Mouse (Mus musculus) liver, embryonic 12.5 days (tissue): Measurements from ENCODE around the gene Zfyve21. TPM values are rescaled to one million over a fixed set of nuclear protein-coding genes. Genes with fewer than 3 reads are reported as not detected.
A peak's percentile ranks its signal among the peaks of the same experiment; 100 is the strongest.

Experiments
- ATAC-seq: fragments of 200-750 bp; cut with Nextera tagmentation; 2 replicates; pipeline ENCODE4 v1.8.0; 2017; ENCODE audit warnings: moderate number of reproducible peaks, mild to moderate bottlenecking, moderate library complexity
- H3K27ac ChIP-seq: fragments of 300-500 bp; sonication (generic); 2 replicates; pipeline ENCODE4 v1.5.1; 2016; ENCODE audit warnings: mild to moderate bottlenecking
- H3K27me3 ChIP-seq: fragments of 300-500 bp; sonication (generic); replicated peaks from 2 replicates; pipeline ENCODE4 v1.6.1; 2016; ENCODE audit warnings: mild to moderate bottlenecking, moderate library complexity
- H3K36me3 ChIP-seq: fragments of 300-500 bp; sonication (generic); 2 replicates; pipeline ENCODE4 v1.6.1; 2016; ENCODE audit warnings: mild to moderate bottlenecking, moderate library complexity
- H3K4me1 ChIP-seq: fragments of 300-500 bp; sonication (generic); 2 replicates; pipeline ENCODE4 v1.6.1; 2016
- H3K4me2 ChIP-seq: fragments of 300-500 bp; sonication (generic); 2 replicates; pipeline ENCODE4 v1.6.1; 2016; ENCODE audit warnings: mild to moderate bottlenecking, moderate library complexity
- H3K4me3 ChIP-seq: fragments of 300-500 bp; sonication (generic); 2 replicates; pipeline ENCODE4 v1.5.1; 2016; ENCODE audit warnings: mild to moderate bottlenecking, moderate library complexity
- H3K9ac ChIP-seq: fragments of 300-500 bp; sonication (generic); 2 replicates; pipeline ENCODE4 v1.6.1; 2016; ENCODE audit warnings: mild to moderate bottlenecking, moderate library complexity
- H3K9me3 ChIP-seq: fragments of 300-500 bp; sonication (generic); replicated peaks from 2 replicates; pipeline ENCODE4 v1.6.1; 2016; ENCODE audit warnings: mild to moderate bottlenecking, moderate library complexity
- WGBS: fragments of 180-500 bp; shearing (Covaris S2); methylation state at CpG from one replicate; pipeline ENCODE4 v1.1.7; 2016; ENCODE audit not compliant: insufficient replicate concordance; 5-methylcytosine and 5-hydroxymethylcytosine counted together
- polyA plus RNA-seq: library from polyadenylated mRNA; unstranded; fragments of >200 nt; fragmentation: Nextera tagmentation; extraction: Ambion mirVana; gene quantifications from 2 replicates; pipeline ENCODE4 v1.2.1, GENCODE M21; 2016

Zfyve21 gene
- polyA plus RNA-seq = 60.6 and 61.9 TPM in 2 replicates

- peak within 1 kb of the TSS; percentile 83 for H3K9ac ChIP-seq
- peak within 1 kb of the TSS; percentile 79 for H3K4me3 ChIP-seq
- H3K4me2 ChIP-seq = peak within 1 kb of the TSS; percentile 89
- peaks cover 84% of the 10 kb centered on the region for H3K4me1 ChIP-seq
- peaks cover 45% of the 10 kb centered on the region for H3K36me3 ChIP-seq
- ATAC-seq = peak; percentile 93
- no peaks in the 10 kb centered on the region for H3K9me3 ChIP-seq
- H3K27ac ChIP-seq = peak within 1 kb of the TSS; percentile 96
- WGBS = 2% methylated on average over 87 of the region's 87 CpGs
- no peaks in the 10 kb centered on the region for H3K27me3 ChIP-seq
Measured at GRCm38 (mm10) chr12:111813766-111814617, at the start of gene Zfyve21, which contains the start of gene Xrcc3. Zfyve21 (plus strand) TSS chr12:111814170. Xrcc3 (minus strand) TSS chr12:111813873.

DNA sequence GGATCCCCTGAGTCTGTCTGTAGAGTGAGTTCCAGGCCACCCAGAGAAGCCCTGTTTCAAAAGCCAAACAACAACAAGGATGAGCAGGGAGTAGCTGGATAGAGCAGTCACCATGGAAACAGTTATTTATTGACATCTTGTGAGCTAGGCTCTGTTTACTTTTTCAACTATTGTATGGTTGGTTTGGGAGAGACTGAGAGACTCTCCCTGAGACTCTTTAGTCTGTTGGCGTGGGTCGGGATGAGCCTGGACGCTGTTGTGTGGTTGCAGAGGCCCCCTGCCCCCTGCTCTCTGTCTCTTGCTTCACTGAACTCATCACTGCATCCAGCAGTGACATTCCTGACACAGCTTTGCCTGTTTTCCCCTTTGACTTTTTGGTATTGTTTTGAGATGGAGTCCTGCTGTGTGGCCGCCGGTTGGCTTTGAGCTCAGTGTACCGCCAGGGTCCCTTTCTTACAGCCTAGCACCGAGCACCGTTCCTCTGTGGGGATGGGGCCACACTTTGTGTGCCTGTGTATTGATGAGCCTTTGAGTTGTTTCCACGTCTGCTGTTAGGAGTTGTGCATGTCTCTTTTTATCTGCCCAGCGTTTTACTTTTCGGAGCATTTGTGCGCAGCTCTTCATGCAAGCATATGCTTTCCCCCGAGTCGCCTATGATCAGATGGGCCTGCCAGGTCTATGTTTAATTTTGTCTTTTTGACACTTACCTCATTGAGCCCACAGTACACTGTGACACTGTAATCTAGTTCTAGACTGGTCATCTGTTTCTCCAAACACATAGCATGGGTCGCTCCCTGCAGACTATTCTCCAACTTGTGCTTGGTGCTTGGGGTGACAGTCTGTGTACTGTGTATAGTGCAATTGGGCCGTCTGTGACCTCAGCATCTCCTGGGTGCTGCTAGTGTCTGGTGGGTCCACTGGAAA lies 47.4 kb upstream of the Zfyve21 start:
- 77% methylated on average over 16 of the region's 16 CpGs for WGBS
- Histone ChIP-seq H3K36me3 (peaks cover 30% of the 10 kb centered on the region), H3K4me2 (no peak overlapping the region)

DNA sequence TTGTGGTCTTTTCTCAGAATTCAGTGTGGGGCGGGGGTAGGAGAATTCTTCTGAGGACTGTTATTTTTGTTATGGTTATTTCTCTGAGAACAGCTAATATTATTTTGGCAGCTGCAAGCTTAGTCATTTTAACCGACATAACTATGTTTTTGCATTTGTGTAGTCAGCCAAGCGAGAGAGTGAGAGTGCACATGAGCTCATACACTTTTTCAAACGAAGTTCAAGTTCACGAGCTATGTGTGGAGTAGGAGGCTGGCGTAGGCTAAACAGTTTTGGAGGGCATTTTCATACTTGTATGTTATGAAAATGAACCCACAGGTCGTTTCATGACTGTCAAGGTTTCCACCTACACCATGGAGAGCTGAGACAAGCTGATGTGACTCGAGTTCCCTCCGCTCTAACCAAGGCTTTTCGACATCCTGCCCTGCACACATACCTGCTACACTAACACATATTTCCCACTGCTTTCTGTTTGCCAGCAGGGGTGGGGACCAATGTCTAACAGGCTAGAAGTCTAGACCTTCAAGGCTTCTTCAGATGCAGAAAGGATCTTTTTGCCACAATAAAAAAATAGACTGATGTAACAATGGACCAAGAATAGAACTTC lies 45.5 kb upstream of the Zfyve21 start:
- ATAC-seq = no peak
- peaks cover 39% of the 10 kb centered on the region for H3K4me1 ChIP-seq
- no peak overlapping the region for H3K9ac ChIP-seq
- 80% methylated on average over 10 of the region's 10 CpGs for WGBS
- H3K27me3 ChIP-seq = no peaks in the 10 kb centered on the region
- peaks cover 33% of the 10 kb centered on the region for H3K36me3 ChIP-seq
- no peaks in the 10 kb centered on the region for H3K9me3 ChIP-seq
- H3K4me2 ChIP-seq = no peak overlapping the region
- H3K4me3 ChIP-seq = no peak overlapping the region
- no peak overlapping the region for H3K27ac ChIP-seq

More for the DNA sequence above, 47.4 kb upstream of the Zfyve21 start:
- ATAC-seq = no peak
- no peak overlapping the region for H3K27ac ChIP-seq
- H3K4me1 ChIP-seq = peaks cover 57% of the 10 kb centered on the region
- no peaks in the 10 kb centered on the region for H3K9me3 ChIP-seq
- H3K9ac ChIP-seq = no peak overlapping the region
- no peak overlapping the region for H3K4me3 ChIP-seq
- H3K27me3 ChIP-seq = no peaks in the 10 kb centered on the region

GRCm38 (mm10) chr12:111769306-111769705 lies 44.7 kb upstream of the Zfyve21 start:
- 47% methylated on average over 10 of the region's 10 CpGs for WGBS
- no peak for ATAC-seq
- no peak overlapping the region for H3K27ac ChIP-seq

DNA sequence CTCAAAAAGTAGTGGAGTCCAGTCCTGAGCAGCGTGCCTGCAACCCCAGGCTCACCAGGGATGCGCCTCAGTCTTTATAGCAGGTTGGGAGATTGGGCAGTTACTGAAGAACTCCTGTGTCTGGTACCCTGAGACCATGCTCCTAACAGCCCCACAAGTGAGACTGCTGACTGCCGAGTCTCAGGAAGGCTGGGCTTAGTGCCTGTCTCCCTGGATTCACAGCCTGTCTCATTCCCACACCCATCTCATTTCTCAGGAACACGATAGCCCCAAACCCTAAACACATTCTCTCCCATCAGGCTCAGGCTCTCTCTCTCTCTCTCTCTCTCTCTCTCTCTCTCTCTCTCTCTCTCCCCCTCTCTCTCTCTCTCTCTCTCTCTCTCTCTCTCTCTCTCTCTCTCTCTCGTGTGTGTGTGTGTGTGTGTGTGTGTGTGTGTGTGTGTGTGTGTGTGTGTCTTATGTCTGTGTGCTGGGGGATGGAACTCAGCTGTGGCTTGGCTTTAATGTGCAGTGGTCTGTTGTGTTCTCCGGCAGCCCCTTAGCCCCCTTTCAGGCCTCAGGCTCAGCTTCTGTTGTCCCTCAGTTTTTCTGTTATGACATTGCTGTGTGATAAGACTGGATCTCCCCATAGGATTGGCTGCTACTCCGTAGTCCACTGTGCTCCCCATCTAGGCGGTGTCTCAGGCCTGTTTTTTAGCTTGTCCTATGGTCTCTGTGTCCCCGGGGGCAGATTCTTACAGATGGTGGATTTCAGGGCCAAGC lies 44.0 kb upstream of the Zfyve21 start:
- 65% methylated on average over 8 of the region's 9 CpGs for WGBS
- H3K9ac ChIP-seq = no peak overlapping the region
- H3K27me3 ChIP-seq = no peaks in the 10 kb centered on the region
- H3K36me3 ChIP-seq = peaks cover 42% of the 10 kb centered on the region
- H3K27ac ChIP-seq = no peak overlapping the region; the same call in 1 of the 2 replicates
- no peak overlapping the region for H3K4me3 ChIP-seq
- no peak overlapping the region for H3K4me2 ChIP-seq
- H3K9me3 ChIP-seq = no peaks in the 10 kb centered on the region
- H3K4me1 ChIP-seq = peaks cover 37% of the 10 kb centered on the region; the same call in 1 of the 2 replicates
- no peak for ATAC-seq

More at GRCm38 (mm10) chr12:111769306-111769705, 44.7 kb upstream of the Zfyve21 start:
- Histone ChIP-seq H3K4me2 (no peak overlapping the region), H3K27me3 (no peaks in the 10 kb centered on the region), H3K36me3 (peaks cover 35% of the 10 kb centered on the region), H3K9ac (no peak overlapping the region), H3K4me3 (no peak overlapping the region), H3K9me3 (no peaks in the 10 kb centered on the region), H3K4me1 (peaks cover 37% of the 10 kb centered on the region; the same call in 1 of the 2 replicates)

- H3K4me1 ChIP-seq = peaks cover 35% of the 10 kb centered on the region; the same call in 1 of the 2 replicates
- H3K4me3 ChIP-seq = no peak overlapping the region
- H3K4me2 ChIP-seq = no peak overlapping the region
- no peaks in the 10 kb centered on the region for H3K9me3 ChIP-seq
- 0 out of 2 replicates have a peak overlapping the region, but pooled peaks have one; percentile 8 for H3K27ac ChIP-seq
- peaks cover 49% of the 10 kb centered on the region for H3K36me3 ChIP-seq
- no peak for ATAC-seq
- 85% methylated on average over 10 of the region's 10 CpGs for WGBS
- H3K9ac ChIP-seq = no peak overlapping the region
- H3K27me3 ChIP-seq = no peaks in the 10 kb centered on the region
Measured at GRCm38 (mm10) chr12:111770651-111771050, 43.3 kb upstream of the Zfyve21 start.

DNA sequence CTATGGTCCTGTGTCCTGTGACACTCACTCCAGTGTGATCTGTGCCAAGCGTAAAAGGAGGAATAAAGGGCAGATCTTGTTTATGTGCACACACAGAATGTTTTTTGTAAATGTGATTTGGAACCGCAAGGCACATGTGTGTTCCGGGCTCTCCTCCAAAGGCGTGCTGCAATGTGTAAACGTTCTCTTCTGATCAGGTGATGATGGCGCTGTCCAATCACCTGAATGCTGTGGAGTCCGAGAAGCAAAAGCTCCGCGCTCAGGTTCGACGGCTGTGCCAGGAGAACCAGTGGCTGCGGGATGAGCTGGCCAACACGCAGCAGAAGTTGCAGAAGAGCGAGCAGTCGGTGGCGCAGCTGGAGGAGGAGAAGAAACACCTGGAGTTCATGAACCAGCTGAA lies 39.8 kb upstream of the Zfyve21 start:
- peaks cover 75% of the 10 kb centered on the region for H3K36me3 ChIP-seq
- H3K27me3 ChIP-seq = no peaks in the 10 kb centered on the region
- ATAC-seq = no peak
- no peak overlapping the region for H3K27ac ChIP-seq
- H3K9ac ChIP-seq = no peak overlapping the region
- 88% methylated on average over 16 of the region's 16 CpGs for WGBS
- H3K4me3 ChIP-seq = no peak overlapping the region
- no peak overlapping the region for H3K4me2 ChIP-seq
- H3K9me3 ChIP-seq = peaks cover under 1% of the 10 kb centered on the region; the same call in 1 of the 2 replicates
- peaks cover 6% of the 10 kb centered on the region; the same call in 1 of the 2 replicates for H3K4me1 ChIP-seq

GRCm38 (mm10) chr12:111774845-111775244 lies 39.1 kb upstream of the Zfyve21 start:
- Histone ChIP-seq H3K36me3 (peaks cover 80% of the 10 kb centered on the region), H3K4me1 (peaks cover under 1% of the 10 kb centered on the region; the same call in 1 of the 2 replicates), H3K4me2 (no peak overlapping the region), H3K9ac (no peak overlapping the region), H3K9me3 (peaks cover 6% of the 10 kb centered on the region; the same call in 1 of the 2 replicates), H3K27me3 (no peaks in the 10 kb centered on the region), H3K27ac (no peak overlapping the region), H3K4me3 (no peak overlapping the region)
- ATAC-seq = no peak
- 83% methylated on average over 15 of the region's 15 CpGs for WGBS

GRCm38 (mm10) chr12:111777919-111778318 lies 36.1 kb upstream of the Zfyve21 start:
- no peak overlapping the region for H3K4me3 ChIP-seq
- H3K4me1 ChIP-seq = no peaks in the 10 kb centered on the region
- H3K36me3 ChIP-seq = peaks cover 100% of the 10 kb centered on the region
- H3K9me3 ChIP-seq = peaks cover 6% of the 10 kb centered on the region; the same call in 1 of the 2 replicates
- H3K27ac ChIP-seq = no peak overlapping the region
- no peaks in the 10 kb centered on the region for H3K27me3 ChIP-seq
- ATAC-seq = 0 out of 2 replicates have a peak, but pooled peaks have one; percentile 28
- no peak overlapping the region for H3K4me2 ChIP-seq
- no peak overlapping the region for H3K9ac ChIP-seq
- WGBS = 87% methylated on average over 13 of the region's 13 CpGs

GRCm38 (mm10) chr12:111779544-111779943 lies 34.4 kb upstream of the Zfyve21 start:
- H3K4me1 ChIP-seq = peaks cover under 1% of the 10 kb centered on the region; the same call in 1 of the 2 replicates
- H3K36me3 ChIP-seq = peaks cover 98% of the 10 kb centered on the region
- H3K9ac ChIP-seq = no peak overlapping the region
- 90% methylated on average over 1 of the region's 1 CpGs for WGBS
- no peak overlapping the region for H3K4me3 ChIP-seq
- H3K9me3 ChIP-seq = peaks cover 6% of the 10 kb centered on the region; the same call in 1 of the 2 replicates
- no peak overlapping the region for H3K27ac ChIP-seq
- H3K27me3 ChIP-seq = no peaks in the 10 kb centered on the region
- ATAC-seq = no peak
- no peak overlapping the region for H3K4me2 ChIP-seq
